Mouse (Mus musculus): ENCODE data around the gene Sumo1. TPM values are rescaled to one million over a fixed set of nuclear protein-coding genes. Genes with fewer than 3 reads are reported as not detected.

Gene Sumo1
- polyA plus RNA-seq, 1 experiment: 97.7 TPM

- TF ChIP-seq MAX (IDR thresholded peaks at IDR 0.05) (no peak), CEBPB (IDR thresholded peaks at IDR 0.05; ENCODE audit: low read depth) (no peak), MYOD1 (IDR thresholded peaks at IDR 0.05; ENCODE audit: control insufficient read depth, insufficient read length, low read depth) (no peak), FOSL1 (IDR thresholded peaks at IDR 0.05; ENCODE audit: insufficient read depth, low read length, poor library complexity, severe bottlenecking) (no peak), USF1 (IDR thresholded peaks at IDR 0.05; ENCODE audit: low read depth) (no peak), CTCF (IDR thresholded peaks at IDR 0.05; ENCODE audit: control insufficient read depth, insufficient read depth, insufficient read length) (no peak), MYOG (IDR thresholded peaks at IDR 0.05; ENCODE audit: control insufficient read depth, extremely low read depth, insufficient read length) (no peak)
- H3K79me3 ChIP-seq (ENCODE audit: low read depth): no peaks in the 10 kb centered on the region
These were observed 91.9 kb downstream of the Sumo1 start for GRCm38 (mm10) chr1:59578770-59579169.

DNA sequence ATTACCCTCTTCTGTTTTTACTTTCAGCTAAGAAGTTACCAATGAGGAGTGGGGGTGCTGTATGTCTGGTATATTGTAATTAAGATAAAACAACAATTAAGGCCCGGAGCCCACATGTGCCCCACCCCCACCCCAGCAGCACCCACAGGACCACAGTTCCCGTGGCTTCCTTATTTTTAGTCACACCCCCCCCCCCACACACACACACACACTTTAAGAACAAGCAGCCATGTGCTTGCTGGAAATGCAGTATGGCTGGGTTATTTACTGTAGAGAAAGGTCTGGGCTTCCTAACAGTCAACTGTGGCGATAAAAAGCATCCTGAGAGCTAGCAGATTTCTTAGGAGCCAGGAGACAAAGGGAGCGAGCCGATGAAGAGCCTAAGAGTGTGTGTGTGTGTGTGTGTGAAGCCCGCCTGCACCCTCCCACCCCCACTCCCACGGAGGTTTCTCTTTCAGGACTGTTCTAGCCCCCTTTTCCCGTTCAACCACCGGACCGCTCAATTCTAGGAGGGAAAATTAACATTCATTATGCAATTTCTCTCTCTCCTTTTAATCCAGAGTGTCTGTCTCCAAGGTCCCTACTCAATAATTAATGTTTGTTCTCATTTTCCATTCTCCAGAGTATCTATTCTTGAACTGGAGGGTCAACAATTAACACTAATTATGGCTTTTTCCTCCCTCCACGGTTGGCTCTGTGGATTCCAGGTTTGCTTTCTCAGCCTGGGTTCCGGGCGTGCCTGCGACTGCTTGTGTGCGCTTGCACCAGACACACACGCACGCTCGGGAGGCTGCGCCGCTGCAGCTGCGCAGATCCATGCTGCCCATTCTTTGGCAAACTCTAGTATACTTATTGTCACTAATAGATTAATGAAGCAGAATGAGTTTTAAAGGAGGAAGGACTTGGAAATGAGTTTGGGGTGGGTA is 96.1 kb downstream of the Sumo1 start:
- no peaks in the 10 kb centered on the region for H3K79me3 ChIP-seq (ENCODE audit: low read depth)
- H3K4me3 ChIP-seq (ENCODE audit: insufficient read depth, poor library complexity, severe bottlenecking): no peak overlapping the region
- no peaks in the 10 kb centered on the region for H3K79me2 ChIP-seq (ENCODE audit: control insufficient read depth, insufficient read depth)
- H3ac ChIP-seq (ENCODE audit: control insufficient read depth, insufficient read length, low read depth): no peak overlapping the region
- H3K36me3 ChIP-seq (ENCODE audit: control insufficient read depth, insufficient read depth): no peaks in the 10 kb centered on the region
- TF ChIP-seq MAX (IDR thresholded peaks at IDR 0.05) (no peak), CEBPB (IDR thresholded peaks at IDR 0.05; ENCODE audit: low read depth) (no peak), FOSL1 (IDR thresholded peaks at IDR 0.05; ENCODE audit: insufficient read depth, low read length, poor library complexity, severe bottlenecking) (no peak), MYOD1 (IDR thresholded peaks at IDR 0.05; ENCODE audit: control insufficient read depth, insufficient read length, low read depth) (no peak), USF1 (IDR thresholded peaks at IDR 0.05; ENCODE audit: low read depth) (no peak), CTCF (IDR thresholded peaks at IDR 0.05; ENCODE audit: control insufficient read depth, insufficient read depth, insufficient read length) (no peak), MYOG (IDR thresholded peaks at IDR 0.05; ENCODE audit: control insufficient read depth, extremely low read depth, insufficient read length) (no peak)
- H3K27me3 ChIP-seq (ENCODE audit: control insufficient read depth, insufficient read depth, insufficient read length): no peaks in the 10 kb centered on the region

More at GRCm38 (mm10) chr1:59578770-59579169, 91.9 kb downstream of the Sumo1 start:
- no peaks in the 10 kb centered on the region for H3K36me3 ChIP-seq (ENCODE audit: control insufficient read depth, insufficient read depth)
- no peak overlapping the region for H3K4me3 ChIP-seq (ENCODE audit: insufficient read depth, poor library complexity, severe bottlenecking)
- H3ac ChIP-seq (ENCODE audit: control insufficient read depth, insufficient read length, low read depth): no peak overlapping the region
- no peaks in the 10 kb centered on the region for H3K79me2 ChIP-seq (ENCODE audit: control insufficient read depth, insufficient read depth)
- H3K27me3 ChIP-seq (ENCODE audit: control insufficient read depth, insufficient read depth, insufficient read length): no peaks in the 10 kb centered on the region

DNA sequence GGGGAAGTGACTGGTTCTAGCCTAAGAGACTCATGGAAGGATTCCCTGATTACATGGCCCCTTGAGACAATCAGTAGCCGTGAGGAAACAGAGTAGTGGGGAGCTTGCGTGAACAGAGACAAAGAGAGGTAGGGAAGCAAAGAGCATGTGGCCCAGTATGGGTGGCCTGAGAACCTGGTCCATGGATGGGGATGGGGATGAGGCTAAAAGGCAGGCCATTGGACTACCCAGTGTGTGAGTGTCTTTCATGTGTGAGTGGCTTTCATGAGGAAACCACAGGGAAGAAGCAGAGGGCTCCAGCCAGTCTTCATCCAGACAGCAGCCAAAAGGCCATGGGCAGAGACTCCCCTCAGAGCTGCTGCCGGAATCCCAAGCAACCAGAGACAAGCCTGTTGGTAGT is 96.8 kb downstream of the Sumo1 start:
- TF ChIP-seq MAX (IDR thresholded peaks at IDR 0.05) (no peak), FOSL1 (IDR thresholded peaks at IDR 0.05; ENCODE audit: insufficient read depth, low read length, poor library complexity, severe bottlenecking) (no peak), USF1 (IDR thresholded peaks at IDR 0.05; ENCODE audit: low read depth) (no peak), MYOD1 (IDR thresholded peaks at IDR 0.05; ENCODE audit: control insufficient read depth, insufficient read length, low read depth) (no peak), CEBPB (IDR thresholded peaks at IDR 0.05; ENCODE audit: low read depth) (no peak), MYOG (IDR thresholded peaks at IDR 0.05; ENCODE audit: control insufficient read depth, extremely low read depth, insufficient read length) (no peak), CTCF (IDR thresholded peaks at IDR 0.05; ENCODE audit: control insufficient read depth, insufficient read depth, insufficient read length) (no peak)
- no peak overlapping the region for H3K4me3 ChIP-seq (ENCODE audit: insufficient read depth, poor library complexity, severe bottlenecking)

GRCm38 (mm10) chr1:59571502-59571901 is 99.1 kb downstream of the Sumo1 start:
- TF ChIP-seq MYOD1 (IDR thresholded peaks at IDR 0.05; ENCODE audit: control insufficient read depth, insufficient read length, low read depth) (no peak), MYOG (IDR thresholded peaks at IDR 0.05; ENCODE audit: control insufficient read depth, extremely low read depth, insufficient read length) (no peak), CEBPB (IDR thresholded peaks at IDR 0.05; ENCODE audit: low read depth) (peak; percentile 61), USF1 (IDR thresholded peaks at IDR 0.05; ENCODE audit: low read depth) (no peak), FOSL1 (IDR thresholded peaks at IDR 0.05; ENCODE audit: insufficient read depth, low read length, poor library complexity, severe bottlenecking) (no peak), CTCF (IDR thresholded peaks at IDR 0.05; ENCODE audit: control insufficient read depth, insufficient read depth, insufficient read length) (no peak), MAX (IDR thresholded peaks at IDR 0.05) (no peak)
- no peaks in the 10 kb centered on the region for H3K36me3 ChIP-seq (ENCODE audit: control insufficient read depth, insufficient read depth)
- no peaks in the 10 kb centered on the region for H3K27me3 ChIP-seq (ENCODE audit: control insufficient read depth, insufficient read depth, insufficient read length)
- H3ac ChIP-seq (ENCODE audit: control insufficient read depth, insufficient read length, low read depth): no peak overlapping the region
- H3K79me2 ChIP-seq (ENCODE audit: control insufficient read depth, insufficient read depth): no peaks in the 10 kb centered on the region
- H3K79me3 ChIP-seq (ENCODE audit: low read depth): no peaks in the 10 kb centered on the region
- H3K4me3 ChIP-seq (ENCODE audit: insufficient read depth, poor library complexity, severe bottlenecking): no peak overlapping the region

More for the DNA sequence above, 96.8 kb downstream of the Sumo1 start:
- H3ac ChIP-seq (ENCODE audit: control insufficient read depth, insufficient read length, low read depth): no peak overlapping the region
- H3K79me2 ChIP-seq (ENCODE audit: control insufficient read depth, insufficient read depth): no peaks in the 10 kb centered on the region
- no peaks in the 10 kb centered on the region for H3K36me3 ChIP-seq (ENCODE audit: control insufficient read depth, insufficient read depth)
- H3K79me3 ChIP-seq (ENCODE audit: low read depth): no peaks in the 10 kb centered on the region
- H3K27me3 ChIP-seq (ENCODE audit: control insufficient read depth, insufficient read depth, insufficient read length): no peaks in the 10 kb centered on the region

DNA sequence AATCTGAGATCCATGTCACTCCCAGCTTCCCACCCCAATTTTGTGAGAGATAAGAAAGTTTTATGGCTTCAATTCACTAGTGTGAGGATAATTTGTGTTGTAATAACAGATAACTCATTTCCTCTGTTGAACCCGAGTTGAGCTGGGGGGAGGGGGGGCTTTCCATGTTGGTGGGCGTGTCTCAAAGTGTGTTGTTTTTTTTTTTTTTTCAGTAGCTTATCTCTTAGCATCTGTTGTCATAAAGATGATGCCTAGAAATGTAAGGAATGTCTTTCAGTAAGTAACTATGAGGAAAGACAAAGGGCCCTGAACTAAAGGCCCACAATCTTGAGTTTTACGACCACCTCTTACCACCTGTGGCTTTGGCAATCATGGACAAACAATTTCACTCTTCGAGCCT is 99.9 kb downstream of the Sumo1 start:
- no peaks in the 10 kb centered on the region for H3K79me2 ChIP-seq (ENCODE audit: control insufficient read depth, insufficient read depth)
- no peaks in the 10 kb centered on the region for H3K79me3 ChIP-seq (ENCODE audit: low read depth)
- H3K4me3 ChIP-seq (ENCODE audit: insufficient read depth, poor library complexity, severe bottlenecking): no peak overlapping the region
- no peak overlapping the region for H3ac ChIP-seq (ENCODE audit: control insufficient read depth, insufficient read length, low read depth)
- no peaks in the 10 kb centered on the region for H3K36me3 ChIP-seq (ENCODE audit: control insufficient read depth, insufficient read depth)
- no peaks in the 10 kb centered on the region for H3K27me3 ChIP-seq (ENCODE audit: control insufficient read depth, insufficient read depth, insufficient read length)
- no peak for TF ChIP-seq FOSL1 (IDR thresholded peaks at IDR 0.05; ENCODE audit: insufficient read depth, low read length, poor library complexity, severe bottlenecking)
- TF ChIP-seq MYOD1 (IDR thresholded peaks at IDR 0.05; ENCODE audit: control insufficient read depth, insufficient read length, low read depth): no peak
- no peak for TF ChIP-seq CEBPB (IDR thresholded peaks at IDR 0.05; ENCODE audit: low read depth)
- no peak for TF ChIP-seq USF1 (IDR thresholded peaks at IDR 0.05; ENCODE audit: low read depth)
- no peak for TF ChIP-seq MAX (IDR thresholded peaks at IDR 0.05)
- TF ChIP-seq CTCF (IDR thresholded peaks at IDR 0.05; ENCODE audit: control insufficient read depth, insufficient read depth, insufficient read length): no peak
- no peak for TF ChIP-seq MYOG (IDR thresholded peaks at IDR 0.05; ENCODE audit: control insufficient read depth, extremely low read depth, insufficient read length)

All from C2C12 (cell line).